Mouse (Mus musculus): ENCODE data around the gene Stim2. TPM values are rescaled to one million over a fixed set of nuclear protein-coding genes. Genes with fewer than 3 reads are reported as not detected.

Gene Stim2
- polyA plus RNA-seq, 1 experiment from 2014 or later, result 14.0 TPM

- Histone ChIP-seq H3K27me3 (ENCODE audit: control insufficient read depth, insufficient read depth, low read length) (no peaks in the 10 kb centered on the region), H3K36me3 (ENCODE audit: control insufficient read depth, insufficient read depth, low read length) (no peaks in the 10 kb centered on the region), H3K9me3 (ENCODE audit: control insufficient read depth, low read length) (no peaks in the 10 kb centered on the region), H3K4me2 (replicated peaks; ENCODE audit: low read depth) (no peak overlapping the region), H3K4me3 (ENCODE audit: low read depth, low read length) (no peak overlapping the region), H3K9ac (ENCODE audit: low read length) (no peak overlapping the region), H3K27ac (replicated peaks) (no peak overlapping the region), H3K4me1 (replicated peaks; ENCODE audit: control insufficient read depth, insufficient read depth) (no peaks in the 10 kb centered on the region)
- no peak for ATAC-seq (ENCODE audit: low FRiP score, low TSS enrichment)
- TF ChIP-seq CTCF (IDR thresholded peaks at IDR 0.05; ENCODE audit: low read depth), result no peak
- no peak for TF ChIP-seq EP300 (optimal IDR thresholded peaks at IDR 0.05)
- no peak for DNase-seq (ENCODE audit: low spot score)
- 78% methylated on average over 3 of the region's 3 CpGs for WGBS
Measured at GRCm38 (mm10) chr5:53985632-53986031, 12.7 kb upstream of the Stim2 start.

GRCm38 (mm10) chr5:53987496-53987895, 10.8 kb upstream of the Stim2 start:
- no peaks in the 10 kb centered on the region for H3K4me1 ChIP-seq (replicated peaks; ENCODE audit: control insufficient read depth, insufficient read depth)
- no peak overlapping the region for H3K4me3 ChIP-seq (ENCODE audit: low read depth, low read length)
- no peaks in the 10 kb centered on the region for H3K36me3 ChIP-seq (ENCODE audit: control insufficient read depth, insufficient read depth, low read length)
- no peak overlapping the region for H3K9ac ChIP-seq (ENCODE audit: low read length)
- H3K4me2 ChIP-seq (replicated peaks; ENCODE audit: low read depth), result no peak overlapping the region
- TF ChIP-seq CTCF (IDR thresholded peaks at IDR 0.05; ENCODE audit: low read depth) (no peak), EP300 (optimal IDR thresholded peaks at IDR 0.05) (no peak)
- ATAC-seq (ENCODE audit: low FRiP score, low TSS enrichment), result no peak
- H3K27ac ChIP-seq (replicated peaks), result no peak overlapping the region
- DNase-seq (ENCODE audit: low spot score), result no peak
- H3K27me3 ChIP-seq (ENCODE audit: control insufficient read depth, insufficient read depth, low read length), result no peaks in the 10 kb centered on the region
- 77% methylated on average over 1 of the region's 1 CpGs for WGBS
- no peaks in the 10 kb centered on the region for H3K9me3 ChIP-seq (ENCODE audit: control insufficient read depth, low read length)

DNA sequence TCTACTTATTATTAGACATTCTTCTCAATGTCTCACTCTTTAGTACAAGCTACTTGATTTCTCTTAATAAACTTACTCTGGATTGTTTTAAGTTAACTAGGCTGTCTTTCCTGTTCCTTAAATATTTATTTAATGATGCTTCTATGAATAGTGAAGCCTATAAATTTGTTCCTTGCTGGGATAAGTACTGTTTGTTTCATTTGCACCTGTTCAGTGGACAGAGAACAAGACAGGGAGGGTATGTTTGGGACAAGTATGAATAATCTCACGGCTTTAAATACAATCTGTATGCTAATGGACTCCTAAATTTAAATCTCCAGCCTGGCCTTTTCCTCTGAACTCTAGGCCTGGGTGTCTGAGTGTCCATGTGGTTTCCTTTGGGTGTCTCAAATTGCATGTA, 10.2 kb upstream of the Stim2 start:
- Histone ChIP-seq H3K36me3 (ENCODE audit: control insufficient read depth, insufficient read depth, low read length) (no peaks in the 10 kb centered on the region), H3K9me3 (ENCODE audit: control insufficient read depth, low read length) (no peaks in the 10 kb centered on the region), H3K4me3 (ENCODE audit: low read depth, low read length) (no peak overlapping the region), H3K4me1 (replicated peaks; ENCODE audit: control insufficient read depth, insufficient read depth) (no peaks in the 10 kb centered on the region), H3K27ac (replicated peaks) (no peak overlapping the region), H3K4me2 (replicated peaks; ENCODE audit: low read depth) (no peak overlapping the region), H3K9ac (ENCODE audit: low read length) (no peak overlapping the region), H3K27me3 (ENCODE audit: control insufficient read depth, insufficient read depth, low read length) (no peaks in the 10 kb centered on the region)
- TF ChIP-seq EP300 (optimal IDR thresholded peaks at IDR 0.05), result no peak
- TF ChIP-seq CTCF (IDR thresholded peaks at IDR 0.05; ENCODE audit: low read depth), result no peak
- 53% methylated on average over 1 of the region's 1 CpGs for WGBS
- ATAC-seq (ENCODE audit: low FRiP score, low TSS enrichment) (no peak), DNase-seq (ENCODE audit: low spot score) (no peak)

GRCm38 (mm10) chr5:53992616-53993015, 5.7 kb upstream of the Stim2 start:
- no peak for TF ChIP-seq CTCF (IDR thresholded peaks at IDR 0.05; ENCODE audit: low read depth)
- TF ChIP-seq EP300 (optimal IDR thresholded peaks at IDR 0.05), result no peak
- ATAC-seq (ENCODE audit: low FRiP score, low TSS enrichment) (no peak), DNase-seq (ENCODE audit: low spot score) (no peak)
- Histone ChIP-seq H3K4me1 (replicated peaks; ENCODE audit: control insufficient read depth, insufficient read depth) (no peaks in the 10 kb centered on the region), H3K9ac (ENCODE audit: low read length) (no peak overlapping the region), H3K36me3 (ENCODE audit: control insufficient read depth, insufficient read depth, low read length) (no peaks in the 10 kb centered on the region), H3K4me3 (ENCODE audit: low read depth, low read length) (no peak overlapping the region), H3K27me3 (ENCODE audit: control insufficient read depth, insufficient read depth, low read length) (no peaks in the 10 kb centered on the region), H3K27ac (replicated peaks) (no peak overlapping the region), H3K9me3 (ENCODE audit: control insufficient read depth, low read length) (no peaks in the 10 kb centered on the region), H3K4me2 (replicated peaks; ENCODE audit: low read depth) (no peak overlapping the region)
- WGBS, result 78% methylated on average over 7 of the region's 7 CpGs

- Histone ChIP-seq H3K4me1 (replicated peaks; ENCODE audit: control insufficient read depth, insufficient read depth) (no peaks in the 10 kb centered on the region), H3K27ac (replicated peaks) (no peak overlapping the region), H3K36me3 (ENCODE audit: control insufficient read depth, insufficient read depth, low read length) (no peaks in the 10 kb centered on the region), H3K9me3 (ENCODE audit: control insufficient read depth, low read length) (no peaks in the 10 kb centered on the region), H3K27me3 (ENCODE audit: control insufficient read depth, insufficient read depth, low read length) (no peaks in the 10 kb centered on the region), H3K9ac (ENCODE audit: low read length) (no peak overlapping the region), H3K4me3 (ENCODE audit: low read depth, low read length) (no peak overlapping the region), H3K4me2 (replicated peaks; ENCODE audit: low read depth) (peak overlapping the region; percentile 82)
- TF ChIP-seq EP300 (optimal IDR thresholded peaks at IDR 0.05) (no peak), CTCF (IDR thresholded peaks at IDR 0.05; ENCODE audit: low read depth) (no peak)
- DNase-seq (ENCODE audit: low spot score), result no peak
- 46% methylated on average over 4 of the region's 4 CpGs for WGBS
- ATAC-seq (ENCODE audit: low FRiP score, low TSS enrichment), result no peak
Measured at GRCm38 (mm10) chr5:53994576-53994975, 3.7 kb upstream of the Stim2 start.

DNA sequence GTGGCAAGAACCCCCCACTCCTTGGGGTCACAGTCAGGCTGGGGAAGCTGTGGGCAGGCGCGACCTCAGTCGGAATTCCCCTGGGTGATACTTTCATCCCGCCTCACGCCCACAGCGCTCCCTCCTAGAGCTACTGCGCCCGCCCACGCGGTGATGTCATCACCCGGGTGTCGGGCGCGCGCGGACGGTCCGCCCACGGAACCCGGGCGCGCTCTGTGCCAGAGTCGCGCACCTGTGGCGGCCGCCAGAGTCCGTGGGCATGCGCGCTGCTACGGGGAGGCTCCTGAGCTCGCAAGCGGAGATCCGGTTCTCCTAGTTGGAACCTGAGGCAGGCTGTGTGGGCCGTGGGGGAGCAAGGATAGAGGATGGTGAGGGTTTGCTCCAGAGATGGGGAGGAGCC, 3.0 kb upstream of the Stim2 start:
- no peak for TF ChIP-seq CTCF (IDR thresholded peaks at IDR 0.05; ENCODE audit: low read depth)
- Histone ChIP-seq H3K27ac (replicated peaks) (peak overlapping the region; percentile 67; the same call in 1 of the 2 replicates), H3K27me3 (ENCODE audit: control insufficient read depth, insufficient read depth, low read length) (no peaks in the 10 kb centered on the region), H3K9ac (ENCODE audit: low read length) (peak overlapping the region; percentile 58), H3K4me2 (replicated peaks; ENCODE audit: low read depth) (peak overlapping the region; percentile 82), H3K4me3 (ENCODE audit: low read depth, low read length) (peak overlapping the region; percentile 51), H3K9me3 (ENCODE audit: control insufficient read depth, low read length) (no peaks in the 10 kb centered on the region), H3K4me1 (replicated peaks; ENCODE audit: control insufficient read depth, insufficient read depth) (no peaks in the 10 kb centered on the region), H3K36me3 (ENCODE audit: control insufficient read depth, insufficient read depth, low read length) (no peaks in the 10 kb centered on the region)
- peak; percentile 77 for ATAC-seq (ENCODE audit: low FRiP score, low TSS enrichment)
- peak; percentile 89 for DNase-seq (ENCODE audit: low spot score)
- WGBS, result under 1% methylated on average over 34 of the region's 34 CpGs

Measured in stomach, postnatal 0 days (tissue).